Mouse (Mus musculus): ENCODE data around the gene Dlgap3. TPM values are rescaled to one million over a fixed set of nuclear protein-coding genes. Genes with fewer than 3 reads are reported as not detected.

Dlgap3 gene
- polyA plus RNA-seq, 1 experiment from 2014 or later = 0.53 TPM

- ATAC-seq (ENCODE audit: low FRiP score, low read depth) = no peak
- 23% methylated on average over 8 of the region's 8 CpGs for WGBS
- Histone ChIP-seq H3K4me1 (peaks cover 17% of the 10 kb centered on the region), H3K27ac (no peak overlapping the region), H3K4me2 (replicated peaks) (peak overlapping the region; percentile 100), H3K9me3 (no peaks in the 10 kb centered on the region), H3K36me3 (no peaks in the 10 kb centered on the region), H3K4me3 (peak overlapping the region; percentile 72; the same call in 1 of the 2 replicates), H3K27me3 (peaks cover 75% of the 10 kb centered on the region), H3K9ac (no peak overlapping the region)
Observed at GRCm38 (mm10) chr4:127167731-127168130, 1.3 kb upstream of the Dlgap3 start.

- peak; percentile 45 for ATAC-seq (ENCODE audit: low FRiP score, low read depth)
- Histone ChIP-seq H3K36me3 (no peaks in the 10 kb centered on the region), H3K4me3 (peak overlapping the region; percentile 72), H3K4me1 (peaks cover 17% of the 10 kb centered on the region), H3K9me3 (no peaks in the 10 kb centered on the region), H3K27ac (no peak overlapping the region), H3K4me2 (replicated peaks) (peak overlapping the region; percentile 100), H3K9ac (peak overlapping the region; percentile 69), H3K27me3 (peaks cover 81% of the 10 kb centered on the region)
- WGBS = 1% methylated on average over 39 of the region's 39 CpGs
Observed at GRCm38 (mm10) chr4:127168211-127168913, 642 bp upstream of the Dlgap3 start.

- Histone ChIP-seq H3K4me2 (replicated peaks) (peak overlapping the region; percentile 100), H3K36me3 (no peaks in the 10 kb centered on the region), H3K4me3 (peak overlapping the region; percentile 72), H3K27ac (no peak overlapping the region), H3K27me3 (peaks cover 82% of the 10 kb centered on the region), H3K4me1 (peaks cover 17% of the 10 kb centered on the region), H3K9ac (peak overlapping the region; percentile 69), H3K9me3 (no peaks in the 10 kb centered on the region)
- WGBS = 3% methylated on average over 43 of the region's 51 CpGs
- ATAC-seq (ENCODE audit: low FRiP score, low read depth) = peak; percentile 26; the same call in 1 of the 2 replicates
Observed at GRCm38 (mm10) chr4:127169346-127170221, 580 bp downstream of the Dlgap3 start.

- Histone ChIP-seq H3K4me3 (no peak overlapping the region), H3K9ac (no peak overlapping the region), H3K9me3 (no peaks in the 10 kb centered on the region), H3K27me3 (peaks cover 75% of the 10 kb centered on the region), H3K4me2 (replicated peaks) (no peak overlapping the region), H3K27ac (no peak overlapping the region), H3K36me3 (no peaks in the 10 kb centered on the region), H3K4me1 (peaks cover 17% of the 10 kb centered on the region)
- WGBS = 36% methylated on average over 5 of the region's 5 CpGs
- ATAC-seq (ENCODE audit: low FRiP score, low read depth) = no peak
Observed at GRCm38 (mm10) chr4:127170866-127171265, 1.9 kb downstream of the Dlgap3 start.

- Histone ChIP-seq H3K27ac (no peak overlapping the region), H3K36me3 (no peaks in the 10 kb centered on the region), H3K4me2 (replicated peaks) (no peak overlapping the region), H3K27me3 (peaks cover 70% of the 10 kb centered on the region), H3K4me3 (no peak overlapping the region), H3K9ac (no peak overlapping the region), H3K4me1 (peaks cover 17% of the 10 kb centered on the region), H3K9me3 (no peaks in the 10 kb centered on the region)
- ATAC-seq (ENCODE audit: low FRiP score, low read depth) = no peak
- WGBS = 44% methylated on average over 4 of the region's 4 CpGs
Observed at GRCm38 (mm10) chr4:127171341-127171905, 2.4 kb downstream of the Dlgap3 start.

GRCm38 (mm10) chr4:127172119-127172518 is 3.1 kb downstream of the Dlgap3 start:
- Histone ChIP-seq H3K9me3 (no peaks in the 10 kb centered on the region), H3K4me1 (peaks cover 17% of the 10 kb centered on the region), H3K27me3 (peaks cover 67% of the 10 kb centered on the region), H3K4me3 (no peak overlapping the region), H3K36me3 (no peaks in the 10 kb centered on the region), H3K4me2 (replicated peaks) (no peak overlapping the region), H3K9ac (no peak overlapping the region), H3K27ac (no peak overlapping the region)
- ATAC-seq (ENCODE audit: low FRiP score, low read depth) = no peak
- WGBS = 24% methylated on average over 7 of the region's 7 CpGs

- Histone ChIP-seq H3K36me3 (no peaks in the 10 kb centered on the region), H3K4me2 (replicated peaks) (no peak overlapping the region), H3K4me3 (no peak overlapping the region), H3K9ac (no peak overlapping the region), H3K9me3 (no peaks in the 10 kb centered on the region), H3K27ac (no peak overlapping the region), H3K27me3 (peaks cover 67% of the 10 kb centered on the region), H3K4me1 (peaks cover 17% of the 10 kb centered on the region)
- WGBS = 70% methylated on average over 4 of the region's 4 CpGs
- ATAC-seq (ENCODE audit: low FRiP score, low read depth) = no peak
Observed at GRCm38 (mm10) chr4:127172614-127173013, 3.6 kb downstream of the Dlgap3 start.

GRCm38 (mm10) chr4:127173461-127173860 is 4.5 kb downstream of the Dlgap3 start:
- WGBS = under 1% methylated on average over 8 of the region's 8 CpGs
- Histone ChIP-seq H3K9ac (no peak overlapping the region), H3K9me3 (no peaks in the 10 kb centered on the region), H3K4me3 (no peak overlapping the region), H3K4me1 (peaks cover 12% of the 10 kb centered on the region), H3K27ac (no peak overlapping the region), H3K4me2 (replicated peaks) (no peak overlapping the region), H3K27me3 (peaks cover 67% of the 10 kb centered on the region), H3K36me3 (no peaks in the 10 kb centered on the region)
- no peak for ATAC-seq (ENCODE audit: low FRiP score, low read depth)

- Histone ChIP-seq H3K36me3 (no peaks in the 10 kb centered on the region), H3K4me3 (no peak overlapping the region), H3K9me3 (no peaks in the 10 kb centered on the region), H3K27me3 (peaks cover 67% of the 10 kb centered on the region), H3K27ac (no peak overlapping the region), H3K4me2 (replicated peaks) (no peak overlapping the region), H3K4me1 (peaks cover 7% of the 10 kb centered on the region), H3K9ac (no peak overlapping the region)
- no peak for ATAC-seq (ENCODE audit: low FRiP score, low read depth)
- WGBS = 58% methylated on average over 8 of the region's 8 CpGs
Observed at GRCm38 (mm10) chr4:127174075-127174899, 5.3 kb downstream of the Dlgap3 start.

GRCm38 (mm10) chr4:127174900-127175278 is 5.9 kb downstream of the Dlgap3 start:
- Histone ChIP-seq H3K36me3 (no peaks in the 10 kb centered on the region), H3K4me2 (replicated peaks) (no peak overlapping the region), H3K9me3 (no peaks in the 10 kb centered on the region), H3K27me3 (peaks cover 67% of the 10 kb centered on the region), H3K27ac (no peak overlapping the region), H3K4me3 (no peak overlapping the region), H3K4me1 (peaks cover 3% of the 10 kb centered on the region), H3K9ac (no peak overlapping the region)
- ATAC-seq (ENCODE audit: low FRiP score, low read depth) = no peak
- 49% methylated on average over 4 of the region's 4 CpGs for WGBS

GRCm38 (mm10) chr4:127177961-127178360 is 9.0 kb downstream of the Dlgap3 start:
- H3K4me2 ChIP-seq (replicated peaks) = no peak overlapping the region
- H3K9me3 ChIP-seq = no peaks in the 10 kb centered on the region
- no peak overlapping the region for H3K27ac ChIP-seq
- no peak for ATAC-seq (ENCODE audit: low FRiP score, low read depth)
- peaks cover 2% of the 10 kb centered on the region; the same call in 1 of the 2 replicates for H3K4me1 ChIP-seq
- H3K4me3 ChIP-seq = no peak overlapping the region
- H3K27me3 ChIP-seq = peaks cover 48% of the 10 kb centered on the region
- no peak overlapping the region for H3K9ac ChIP-seq
- no peaks in the 10 kb centered on the region for H3K36me3 ChIP-seq
- WGBS = 66% methylated on average over 11 of the region's 11 CpGs
